15 mouse cellular contexts compared by ENCODE assay signal in genomic region chr7:81644551-81645235, GRCm38 (mm10).
DNase-seq lines count a peak whose midpoint lies in the region; ATAC-seq lines count a peak whose summit lies in the region.
"Had no signal": no experiment of that assay in that cellular context is flagged by ENCODE, and none has a peak within 500 bp of the region (broad histone marks: within the 10 kb centered on the region; RNA-seq: fewer than 3 reads in every experiment).

No protein-coding gene starts in this region.

- H3K27me3 ChIP-seq in hindbrain, embryonic 14.5 days (ENCODE audit: control insufficient read depth, insufficient read depth, low read length): no peaks in the 10 kb centered on the region
- H3K27me3 ChIP-seq in hindbrain, embryonic 10.5 days (ENCODE audit: insufficient read depth, poor library complexity, severe bottlenecking): no peaks in the 10 kb centered on the region
- H3K27me3 ChIP-seq in liver, embryonic 12.5 days (replicated peaks): no peaks in the 10 kb centered on the region
- H3K27me3 ChIP-seq: intestine, embryonic 15.5 days; kidney, embryonic 15.5 days; limb, embryonic 15.5 days; stomach, embryonic 15.5 days had no signal

- H3K4me2 ChIP-seq in hindbrain, embryonic 14.5 days (replicated peaks): no peak overlapping the region
- H3K4me2 ChIP-seq in liver, embryonic 12.5 days: no peak overlapping the region
- H3K4me2 ChIP-seq: intestine, embryonic 15.5 days; kidney, embryonic 15.5 days; limb, embryonic 15.5 days; stomach, embryonic 15.5 days had no signal

- H3K9me3 ChIP-seq in hindbrain, embryonic 14.5 days (ENCODE audit: control insufficient read depth, low read length): no peaks in the 10 kb centered on the region
- H3K9me3 ChIP-seq in hindbrain, embryonic 10.5 days: no peaks in the 10 kb centered on the region
- H3K9me3 ChIP-seq in liver, embryonic 12.5 days (replicated peaks): no peaks in the 10 kb centered on the region
- H3K9me3 ChIP-seq: forebrain, embryonic 10.5 days; G1E; intestine, embryonic 15.5 days; kidney, embryonic 15.5 days; limb, embryonic 15.5 days; stomach, embryonic 15.5 days had no signal

- no peak for ATAC-seq in hindbrain, embryonic 14.5 days (ENCODE audit: low FRiP score)
- ATAC-seq in liver, embryonic 12.5 days: no peak
- ATAC-seq: intestine, embryonic 15.5 days had no signal

- peaks cover 33% of the 10 kb centered on the region for H3K4me1 ChIP-seq in hindbrain, embryonic 14.5 days (replicated peaks; ENCODE audit: control insufficient read depth, insufficient read depth, low read length)
- H3K4me1 ChIP-seq in hindbrain, embryonic 10.5 days (replicated peaks): peaks cover 5% of the 10 kb centered on the region; the same call in 1 of the 2 replicates
- no peaks in the 10 kb centered on the region for H3K4me1 ChIP-seq in liver, embryonic 12.5 days
- H3K4me1 ChIP-seq: forebrain, embryonic 10.5 days; intestine, embryonic 15.5 days; kidney, embryonic 15.5 days; limb, embryonic 15.5 days; stomach, embryonic 15.5 days had no signal

- 58% methylated on average over 7 of the region's 7 CpGs for WGBS in hindbrain, embryonic 14.5 days
- 78% methylated on average over 7 of the region's 7 CpGs for WGBS in hindbrain, embryonic 10.5 days
- 64% methylated on average over 7 of the region's 7 CpGs for WGBS in liver, embryonic 12.5 days (ENCODE audit: insufficient replicate concordance)

- H3K27ac ChIP-seq in hindbrain, embryonic 14.5 days: 0 out of 2 replicates have a peak overlapping the region, but pooled peaks have one; percentile 4
- H3K27ac ChIP-seq in hindbrain, embryonic 10.5 days: no peak overlapping the region
- no peak overlapping the region for H3K27ac ChIP-seq in liver, embryonic 12.5 days
- H3K27ac ChIP-seq: forebrain, embryonic 10.5 days; intestine, embryonic 15.5 days; kidney, embryonic 15.5 days; limb, embryonic 15.5 days; stomach, embryonic 15.5 days had no signal

- H3K9ac ChIP-seq in hindbrain, embryonic 14.5 days: no peak overlapping the region
- no peak overlapping the region for H3K9ac ChIP-seq in liver, embryonic 12.5 days
- H3K9ac ChIP-seq: intestine, embryonic 15.5 days; kidney, embryonic 15.5 days; limb, embryonic 15.5 days; stomach, embryonic 15.5 days had no signal

- no peaks in the 10 kb centered on the region for H3K36me3 ChIP-seq in hindbrain, embryonic 14.5 days (replicated peaks; ENCODE audit: control insufficient read depth, insufficient read depth)
- no peaks in the 10 kb centered on the region for H3K36me3 ChIP-seq in hindbrain, embryonic 10.5 days
- H3K36me3 ChIP-seq in liver, embryonic 12.5 days: no peaks in the 10 kb centered on the region
- H3K36me3 ChIP-seq: forebrain, embryonic 10.5 days; intestine, embryonic 15.5 days; kidney, embryonic 15.5 days; limb, embryonic 15.5 days; stomach, embryonic 15.5 days had no signal

- intact Hi-C loops in heart, postnatal 10 days (cut with DNase I): no loop called here

- no peak for DNase-seq in hindbrain, embryonic 14.5 days (ENCODE audit: low spot score)
- DNase-seq in hindbrain, embryonic 10.5 days (ENCODE audit: low spot score): no peak
- DNase-seq in cerebellum, adult 11-12 months: peak; percentile 64
- peak; percentile 73 for DNase-seq in cerebellum, adult 9-11 months
- peak; percentile 18 to 32 for DNase-seq in heart, postnatal 10 days
- no peak for DNase-seq in frontal cortex, postnatal 14 days (ENCODE audit: low spot score in 2 of 2)
- DNase-seq: adrenal gland, adult 2 months; lung, adult 2 months had no signal

- no peak overlapping the region for H3K4me3 ChIP-seq in hindbrain, embryonic 14.5 days (replicated peaks; ENCODE audit: low read length)
- no peak overlapping the region for H3K4me3 ChIP-seq in hindbrain, embryonic 10.5 days
- no peak overlapping the region for H3K4me3 ChIP-seq in liver, embryonic 12.5 days
- H3K4me3 ChIP-seq: forebrain, embryonic 10.5 days; intestine, embryonic 15.5 days; kidney, embryonic 15.5 days; limb, embryonic 15.5 days; stomach, embryonic 15.5 days had no signal

Comparison
In these comparisons a context has a peak if more than half of its experiments do, and no peak if none do; other contexts are left out.
1. DNase-seq: peak in cerebellum, adult 11-12 months (single experiment), cerebellum, adult 9-11 months (single experiment) and heart, postnatal 10 days (2 of 2); none in hindbrain, embryonic 14.5 days (single experiment), hindbrain, embryonic 10.5 days (single experiment) and frontal cortex, postnatal 14 days (0 of 2).